ENCODE assay signal across 7 mouse cellular contexts in the genomic region with DNA sequence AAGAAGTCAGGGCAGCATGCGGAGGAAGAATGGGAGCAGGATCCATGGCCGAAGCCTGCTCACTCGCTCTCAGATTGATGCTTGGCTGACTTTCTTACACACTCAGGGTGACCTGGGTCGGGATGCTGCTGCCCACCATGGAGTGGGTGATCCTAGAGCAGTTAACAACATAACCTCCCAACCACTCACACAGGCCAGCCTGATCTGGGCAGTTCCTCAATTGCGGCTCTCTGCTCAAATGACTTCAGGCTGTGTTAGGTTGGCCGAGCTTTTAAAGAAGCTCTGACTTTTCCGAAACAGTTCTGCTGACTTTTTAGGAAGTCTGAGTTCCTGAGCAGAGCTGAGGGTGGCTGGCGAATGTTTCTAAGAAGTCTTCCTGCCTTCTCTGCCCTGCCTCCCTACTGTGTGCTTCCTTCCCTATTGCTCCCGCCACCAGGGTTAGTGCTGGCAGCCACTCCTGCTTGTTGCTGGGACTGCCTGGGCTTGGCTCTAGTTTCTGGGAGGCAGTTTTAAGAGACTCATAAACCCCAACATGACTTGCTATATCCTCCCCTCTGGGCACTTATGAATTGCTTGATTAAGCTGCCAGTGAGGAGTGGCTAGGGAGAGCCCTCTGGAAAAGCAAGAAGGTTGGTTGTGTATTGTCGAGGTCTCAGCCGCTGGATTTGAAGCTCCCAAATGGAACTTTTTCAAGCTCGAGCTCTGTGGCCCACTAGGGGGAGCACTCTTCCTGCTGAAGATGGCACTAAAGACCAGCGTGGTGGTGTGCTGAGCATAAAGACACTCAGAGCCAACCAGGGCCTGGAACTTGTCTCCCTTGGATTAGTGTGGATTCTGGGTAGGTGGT. TPM values are rescaled to one million over a fixed set of nuclear protein-coding genes. Genes with fewer than 3 reads are reported as not detected.
DNase-seq lines count a peak whose midpoint lies in the region; ATAC-seq lines count a peak whose summit lies in the region.

No protein-coding gene starts in this region.

- no peak overlapping the region for H3K4me2 ChIP-seq in intestine, embryonic 16.5 days (ENCODE audit: low read depth, low read length)

- 65% methylated on average over 13 of the region's 13 CpGs for WGBS in intestine, embryonic 16.5 days

- H3K4me3 ChIP-seq in intestine, embryonic 16.5 days (ENCODE audit: low read length) = no peak overlapping the region

- peaks cover 15% of the 10 kb centered on the region for H3K36me3 ChIP-seq in intestine, embryonic 16.5 days (ENCODE audit: control insufficient read depth, insufficient read depth, low read length)

- ATAC-seq in intestine, embryonic 16.5 days = peak; percentile 68; the same call in 1 of the 2 replicates

- intact Hi-C loops in left cerebral cortex, postnatal 14 days (cut with DNase I) = loop anchor here (5.0 kb wide), 1 partner anchor 112 kb away; no protein-coding TSS in a partner anchor

- no peaks in the 10 kb centered on the region for H3K9me3 ChIP-seq in intestine, embryonic 16.5 days (ENCODE audit: control insufficient read depth, low read length)

- no peaks in the 10 kb centered on the region for H3K4me1 ChIP-seq in intestine, embryonic 16.5 days (ENCODE audit: control insufficient read depth, insufficient read depth, low read length)

- DNase-seq in ZHBTc4 (ENCODE audit: low read depth, low spot score) = peak; percentile 83
- peak; percentile 31 for DNase-seq in cerebellum, adult 9-11 months
- peak; percentile 37 to 67 for DNase-seq in frontal cortex, postnatal 10 days (ENCODE audit: low spot score in 2 of 2)
- peak; percentile 79 to 84 for DNase-seq in left cerebral cortex, postnatal 14 days (ENCODE audit: low spot score in 2 of 2)
- peak; percentile 68 for DNase-seq in mesoderm, embryonic 11.5 days (ENCODE audit: low read depth, low spot score)
- peak; percentile 45 to 55 for DNase-seq in right cerebral cortex, postnatal 36 days (ENCODE audit: low spot score in 2 of 2)

- H3K27ac ChIP-seq in intestine, embryonic 16.5 days (ENCODE audit: low read length) = no peak overlapping the region

- no peak overlapping the region for H3K9ac ChIP-seq in intestine, embryonic 16.5 days (ENCODE audit: low read depth, low read length)

- no peaks in the 10 kb centered on the region for H3K27me3 ChIP-seq in intestine, embryonic 16.5 days (replicated peaks; ENCODE audit: control insufficient read depth, insufficient read depth, low read length)

RNA-seq across cellular contexts. Expression of a gene that starts 9.9 kb away (rescaled TPM):
- 10.7 and 11.5 TPM in 2 replicates for polyA plus RNA-seq in intestine, embryonic 16.5 days (2015; fragmentation: Nextera tagmentation; extraction: Ambion mirVana)
- total RNA-seq in left cerebral cortex, postnatal 14 days (2021) = 10 to 100 TPM; 19.7 to 23.4 TPM

Comparison
In these comparisons a context has a peak if more than half of its experiments do, and no peak if none do; other contexts are left out.
1. DNase-seq: peak in every context shown above with its lines; median percentile 83 in ZHBTc4; 82 in left cerebral cortex, postnatal 14 days; 68 in mesoderm, embryonic 11.5 days; 52 in frontal cortex, postnatal 10 days; 50 in right cerebral cortex, postnatal 36 days; 31 in cerebellum, adult 9-11 months.